Mouse (Mus musculus) kidney, adult 2 months (tissue): ENCODE data around the gene Rasl11b.

ENCODE experiments used
- CTCF ChIP-seq: fragments of 200-500 bp; conservative IDR thresholded peaks from 2 replicates; pipeline ENCODE4 v1.5.1; 2011; ENCODE audit warnings: low read depth, mild to moderate bottlenecking, control low read depth, low read length, moderate library complexity, mixed read lengths; ENCODE audit not compliant: insufficient read depth, insufficient read length
- POLR2A ChIP-seq: fragments of 200-500 bp; IDR thresholded peaks from one replicate; pipeline ENCODE4 v1.6.1; 2011; ENCODE audit warnings: low read depth, low read length, control low read depth

GRCm38 (mm10) chr5:74171768-74172167, 23.3 kb upstream of the Rasl11b start:
- TF ChIP-seq POLR2A (no peak), CTCF (no peak)
